In genomic region chr13:31672093-31672492, GRCm38 (mm10) we compare ENCODE assay signal across 23 mouse cellular contexts. TPM values are rescaled to one million over a fixed set of nuclear protein-coding genes. Genes with fewer than 3 reads are reported as not detected.
DNase-seq lines count a peak whose midpoint lies in the region; ATAC-seq and TF ChIP-seq lines count a peak whose summit lies in the region.
"Had no signal": no experiment of that assay in that cellular context is flagged by ENCODE, and none has a peak within 500 bp of the region (broad histone marks: within the 10 kb centered on the region; RNA-seq: fewer than 3 reads in every experiment).

No protein-coding gene starts in this region.

- H3K4me3 ChIP-seq in hindbrain, postnatal 0 days (ENCODE audit: low read length) = no peak overlapping the region
- H3K4me3 ChIP-seq: heart, embryonic 10.5 days; limb, embryonic 12.5 days; liver, embryonic 15.5 days; myocyte; stomach, embryonic 15.5 days had no signal

- no peak for TF ChIP-seq CTCF in hindbrain, postnatal 0 days (IDR thresholded peaks at IDR 0.05; ENCODE audit: low read depth)

- H3K9me3 ChIP-seq in hindbrain, postnatal 0 days (ENCODE audit: low read length) = no peaks in the 10 kb centered on the region
- H3K9me3 ChIP-seq: heart, embryonic 10.5 days; limb, embryonic 12.5 days; liver, embryonic 15.5 days; stomach, embryonic 15.5 days had no signal

- WGBS in hindbrain, postnatal 0 days = 49% methylated on average over 3 of the region's 3 CpGs

- H3K27ac ChIP-seq in hindbrain, postnatal 0 days = no peak overlapping the region
- H3K27ac ChIP-seq: heart, embryonic 10.5 days; kidney, postnatal 0 days; limb, embryonic 12.5 days; liver, embryonic 15.5 days; stomach, embryonic 15.5 days had no signal

- no peaks in the 10 kb centered on the region for H3K36me3 ChIP-seq in hindbrain, postnatal 0 days (ENCODE audit: insufficient read depth, low read length)
- H3K36me3 ChIP-seq: heart, embryonic 10.5 days; limb, embryonic 12.5 days; liver, embryonic 15.5 days; stomach, embryonic 15.5 days had no signal

- DNase-seq in heart, adult 11 months = peak; percentile 46
- no peak for DNase-seq in heart, adult 9 months (ENCODE audit: low spot score in 2 of 2)
- DNase-seq in right cerebral cortex, postnatal 10 days (ENCODE audit: low spot score in 2 of 2) = peak; percentile 38 to 46
- DNase-seq in right cerebral cortex, adult 2 months (ENCODE audit: low spot score in 2 of 2) = no peak
- no peak for DNase-seq in hindbrain, postnatal 0 days (ENCODE audit: low spot score)
- no peak for DNase-seq in lung, postnatal 4 days
- no peak for DNase-seq in embryo, embryonic 10.5 days (ENCODE audit: low spot score)
- no peak for DNase-seq in neural tube, embryonic 10.5 days (ENCODE audit: extremely low spot score, low spot score)
- DNase-seq: adrenal gland, postnatal 10 days; B cell, adult 2 months; cerebellum, adult 2 months; gastrocnemius, postnatal 10 days had no signal

- no peak overlapping the region for H3K4me2 ChIP-seq in hindbrain, postnatal 0 days (ENCODE audit: low read depth, low read length)
- H3K4me2 ChIP-seq: limb, embryonic 12.5 days; liver, embryonic 15.5 days; stomach, embryonic 15.5 days had no signal

- no peaks in the 10 kb centered on the region for H3K4me1 ChIP-seq in hindbrain, postnatal 0 days (ENCODE audit: insufficient read depth, low read length)
- H3K4me1 ChIP-seq: heart, embryonic 10.5 days; limb, embryonic 12.5 days; liver, embryonic 15.5 days had no signal

- ATAC-seq in hindbrain, postnatal 0 days = peak; percentile 35; the same call in 1 of the 2 replicates
- ATAC-seq: intestine, embryonic 16.5 days; lung, postnatal 0 days had no signal

- no peak overlapping the region for H3K9ac ChIP-seq in hindbrain, postnatal 0 days (replicated peaks; ENCODE audit: low read length)
- H3K9ac ChIP-seq: limb, embryonic 12.5 days; liver, embryonic 15.5 days; stomach, embryonic 15.5 days had no signal

- H3K27me3 ChIP-seq in hindbrain, postnatal 0 days (ENCODE audit: insufficient read depth, low read length) = no peaks in the 10 kb centered on the region
- H3K27me3 ChIP-seq: limb, embryonic 12.5 days; liver, embryonic 15.5 days; stomach, embryonic 15.5 days had no signal

RNA-seq across cellular contexts. Expression of gene Foxf2, which starts 46.5 kb away (rescaled TPM):
- total RNA-seq in hindbrain, postnatal 0 days (2014; rRNA removed) = 6.0 and 12.8 TPM in 2 replicates
- 4.4 and 5.5 TPM in 2 replicates for polyA plus RNA-seq in hindbrain, postnatal 0 days (2015; fragmentation: Nextera tagmentation; extraction: Ambion mirVana)
- total RNA-seq: adrenal gland, postnatal 10 days; common myeloid progenitor, adult 5-6 weeks; gastrocnemius, postnatal 10 days; neutrophil, adult 5-6 weeks had no signal
- polyA plus RNA-seq: kidney, postnatal 0 days; thymus, postnatal 0 days had no signal

Comparison
In these comparisons a context has a peak if more than half of its experiments do, and no peak if none do; other contexts are left out.
1. DNase-seq: peak in heart, adult 11 months (single experiment) and right cerebral cortex, postnatal 10 days (2 of 2); none in heart, adult 9 months (0 of 2), right cerebral cortex, adult 2 months (0 of 2), hindbrain, postnatal 0 days (single experiment), lung, postnatal 4 days (0 of 2), embryo, embryonic 10.5 days (single experiment) and neural tube, embryonic 10.5 days (single experiment).